Mouse (Mus musculus): ENCODE measurements around the gene Pcyt2. TPM values are rescaled to one million over a fixed set of nuclear protein-coding genes. Genes with fewer than 3 reads are reported as not detected.

Gene Pcyt2
- polyA plus RNA-seq, 1 experiment: 168 TPM

GRCm38 (mm10) chr11:120657301-120657700 lies 39.6 kb upstream of the Pcyt2 start:
- TF ChIP-seq FLI1 (IDR thresholded peaks at IDR 0.05; ENCODE audit: low read length): no peak
- TF ChIP-seq GATA1 (IDR thresholded peaks at IDR 0.05; ENCODE audit: borderline replicate concordance, low read length): no peak
- Histone ChIP-seq H3K36me3 (replicated peaks; ENCODE audit: low read length) (no peaks in the 10 kb centered on the region), H3K4me1 (peaks cover 43% of the 10 kb centered on the region), H3K9me3 (no peaks in the 10 kb centered on the region), H3K27me3 (replicated peaks) (peaks cover 83% of the 10 kb centered on the region), H3K4me3 (replicated peaks) (no peak overlapping the region)

GRCm38 (mm10) chr11:120654741-120655140 lies 37.0 kb upstream of the Pcyt2 start:
- Histone ChIP-seq H3K4me3 (replicated peaks) (no peak overlapping the region), H3K4me1 (peaks cover 24% of the 10 kb centered on the region), H3K36me3 (replicated peaks; ENCODE audit: low read length) (no peaks in the 10 kb centered on the region), H3K9me3 (no peaks in the 10 kb centered on the region), H3K27me3 (replicated peaks) (peaks cover 57% of the 10 kb centered on the region)
- TF ChIP-seq GATA1 (IDR thresholded peaks at IDR 0.05; ENCODE audit: borderline replicate concordance, low read length) (no peak), FLI1 (IDR thresholded peaks at IDR 0.05; ENCODE audit: low read length) (no peak)

GRCm38 (mm10) chr11:120651872-120652271 lies 34.1 kb upstream of the Pcyt2 start:
- Histone ChIP-seq H3K4me1 (peaks cover 26% of the 10 kb centered on the region), H3K27me3 (replicated peaks) (peaks cover 31% of the 10 kb centered on the region), H3K9me3 (no peaks in the 10 kb centered on the region), H3K36me3 (replicated peaks; ENCODE audit: low read length) (no peaks in the 10 kb centered on the region), H3K4me3 (replicated peaks) (no peak overlapping the region)
- TF ChIP-seq FLI1 (IDR thresholded peaks at IDR 0.05; ENCODE audit: low read length): no peak
- no peak for TF ChIP-seq GATA1 (IDR thresholded peaks at IDR 0.05; ENCODE audit: borderline replicate concordance, low read length)

- TF ChIP-seq GATA1 (IDR thresholded peaks at IDR 0.05; ENCODE audit: borderline replicate concordance, low read length) (no peak), FLI1 (IDR thresholded peaks at IDR 0.05; ENCODE audit: low read length) (no peak)
- peak within 1 kb of the TSS; percentile 89 for H3K4me3 ChIP-seq (replicated peaks)
- peaks cover 35% of the 10 kb centered on the region for H3K4me1 ChIP-seq
- H3K9me3 ChIP-seq: no peaks in the 10 kb centered on the region
- H3K36me3 ChIP-seq (replicated peaks; ENCODE audit: low read length): no peaks in the 10 kb centered on the region
- peaks cover 4% of the 10 kb centered on the region for H3K27me3 ChIP-seq (replicated peaks)
Measured at GRCm38 (mm10) chr11:120648001-120648476, 30.3 kb upstream of the Pcyt2 start, which contains the start of gene Myadml2. Gene Myadml2 (minus strand): TSS chr11:120648158.

GRCm38 (mm10) chr11:120647047-120647830 lies 29.5 kb upstream of the Pcyt2 start:
- TF ChIP-seq GATA1 (IDR thresholded peaks at IDR 0.05; ENCODE audit: borderline replicate concordance, low read length) (no peak), FLI1 (IDR thresholded peaks at IDR 0.05; ENCODE audit: low read length) (no peak)
- Histone ChIP-seq H3K27me3 (replicated peaks) (peaks cover 4% of the 10 kb centered on the region), H3K4me3 (replicated peaks) (peak overlapping the region; percentile 89), H3K36me3 (replicated peaks; ENCODE audit: low read length) (no peaks in the 10 kb centered on the region), H3K9me3 (no peaks in the 10 kb centered on the region), H3K4me1 (peaks cover 43% of the 10 kb centered on the region)

GRCm38 (mm10) chr11:120643601-120643987 lies 25.9 kb upstream of the Pcyt2 start, which contains the start of gene Pycr1:
Gene Pycr1 (minus strand): TSS chr11:120643769.
- TF ChIP-seq GATA1 (IDR thresholded peaks at IDR 0.05; ENCODE audit: borderline replicate concordance, low read length) (no peak), FLI1 (IDR thresholded peaks at IDR 0.05; ENCODE audit: low read length) (no peak)
- Histone ChIP-seq H3K9me3 (no peaks in the 10 kb centered on the region), H3K4me1 (peaks cover 54% of the 10 kb centered on the region), H3K4me3 (replicated peaks) (peak within 1 kb of the TSS; percentile 93), H3K27me3 (replicated peaks) (peaks cover 10% of the 10 kb centered on the region), H3K36me3 (replicated peaks; ENCODE audit: low read length) (peaks cover 19% of the 10 kb centered on the region)

GRCm38 (mm10) chr11:120642939-120643600 lies 25.3 kb upstream of the Pcyt2 start:
- Histone ChIP-seq H3K36me3 (replicated peaks; ENCODE audit: low read length) (peaks cover 19% of the 10 kb centered on the region), H3K9me3 (no peaks in the 10 kb centered on the region), H3K4me1 (peaks cover 51% of the 10 kb centered on the region), H3K4me3 (replicated peaks) (peak overlapping the region; percentile 93), H3K27me3 (replicated peaks) (peaks cover 10% of the 10 kb centered on the region)
- no peak for TF ChIP-seq GATA1 (IDR thresholded peaks at IDR 0.05; ENCODE audit: borderline replicate concordance, low read length)
- no peak for TF ChIP-seq FLI1 (IDR thresholded peaks at IDR 0.05; ENCODE audit: low read length)

GRCm38 (mm10) chr11:120641869-120642268 lies 24.1 kb upstream of the Pcyt2 start:
- H3K27me3 ChIP-seq (replicated peaks): peaks cover 8% of the 10 kb centered on the region
- H3K4me3 ChIP-seq (replicated peaks): peak overlapping the region; percentile 51
- H3K4me1 ChIP-seq: peaks cover 47% of the 10 kb centered on the region
- H3K36me3 ChIP-seq (replicated peaks; ENCODE audit: low read length): peaks cover 27% of the 10 kb centered on the region
- no peaks in the 10 kb centered on the region for H3K9me3 ChIP-seq
- no peak for TF ChIP-seq GATA1 (IDR thresholded peaks at IDR 0.05; ENCODE audit: borderline replicate concordance, low read length)
- TF ChIP-seq FLI1 (IDR thresholded peaks at IDR 0.05; ENCODE audit: low read length): no peak

- no peak for TF ChIP-seq GATA1 (IDR thresholded peaks at IDR 0.05; ENCODE audit: borderline replicate concordance, low read length)
- no peak for TF ChIP-seq FLI1 (IDR thresholded peaks at IDR 0.05; ENCODE audit: low read length)
- peaks cover 28% of the 10 kb centered on the region for H3K36me3 ChIP-seq (replicated peaks; ENCODE audit: low read length)
- H3K4me1 ChIP-seq: peaks cover 47% of the 10 kb centered on the region
- H3K27me3 ChIP-seq (replicated peaks): peaks cover 6% of the 10 kb centered on the region
- H3K4me3 ChIP-seq (replicated peaks): peak overlapping the region; percentile 5
- H3K9me3 ChIP-seq: no peaks in the 10 kb centered on the region
Measured at GRCm38 (mm10) chr11:120641255-120641654, 23.5 kb upstream of the Pcyt2 start.

GRCm38 (mm10) chr11:120634810-120635209 lies 17.1 kb upstream of the Pcyt2 start:
- Histone ChIP-seq H3K4me1 (peaks cover 58% of the 10 kb centered on the region), H3K36me3 (replicated peaks; ENCODE audit: low read length) (peaks cover 21% of the 10 kb centered on the region), H3K9me3 (no peaks in the 10 kb centered on the region), H3K27me3 (replicated peaks) (no peaks in the 10 kb centered on the region), H3K4me3 (replicated peaks) (no peak overlapping the region)
- TF ChIP-seq GATA1 (IDR thresholded peaks at IDR 0.05; ENCODE audit: borderline replicate concordance, low read length): no peak
- no peak for TF ChIP-seq FLI1 (IDR thresholded peaks at IDR 0.05; ENCODE audit: low read length)
